Mouse (Mus musculus) brain, embryonic 14.5 days (tissue): Measurements from ENCODE around the gene Hmgn1.

ENCODE experiments used
- CTCF ChIP-seq: fragments of 200-500 bp; IDR thresholded peaks from 2 replicates; pipeline ENCODE4 v1.5.1; 2012; ENCODE audit warnings: inconsistent platforms, mild to moderate bottlenecking, moderate library complexity, borderline replicate concordance; ENCODE audit not compliant: insufficient read depth, insufficient read length; ENCODE audit errors: extremely low read depth
- POLR2A ChIP-seq: fragments of 200-500 bp; IDR thresholded peaks from 2 replicates; pipeline ENCODE4 v1.6.1; 2012; ENCODE audit warnings: mild to moderate bottlenecking, inconsistent platforms, borderline replicate concordance; ENCODE audit not compliant: poor library complexity, insufficient read depth, insufficient read length, severe bottlenecking; ENCODE audit errors: extremely low read depth

GRCm38 (mm10) chr16:96145814-96146213 is 18.3 kb upstream of the Hmgn1 start:
- TF ChIP-seq CTCF, result no peak
- TF ChIP-seq POLR2A, result no peak
